Mouse (Mus musculus) mesoderm, embryonic 11.5 days (tissue): Measurements from ENCODE around the gene Atraid.

Source experiments
- DNase-seq: peaks from one replicate; pipeline ENCODE4 v3.0.0-alpha.2; 2012; ENCODE audit warnings: low read depth, low spot score

Atraid gene

GRCm38 (mm10) chr5:31054261-31055215, 6.4 kb downstream of the Atraid start, which contains the start of gene Cad:
Cad (plus strand) TSS chr5:31054780.
- peak; percentile 93 for DNase-seq

GRCm38 (mm10) chr5:31055216-31056140, 7.4 kb downstream of the Atraid start:
- peak; percentile 16 for DNase-seq

GRCm38 (mm10) chr5:31069810-31070209, 21.7 kb downstream of the Atraid start:
- DNase-seq = no peak

GRCm38 (mm10) chr5:31071059-31071458, 22.9 kb downstream of the Atraid start:
- DNase-seq = no peak

GRCm38 (mm10) chr5:31071821-31072220, 23.7 kb downstream of the Atraid start:
- no peak for DNase-seq

GRCm38 (mm10) chr5:31073176-31073575, 25.1 kb downstream of the Atraid start:
- no peak for DNase-seq

GRCm38 (mm10) chr5:31076346-31076745, 28.2 kb downstream of the Atraid start:
- DNase-seq = no peak

- DNase-seq = no peak
Observed at GRCm38 (mm10) chr5:31080059-31080794, 32.1 kb downstream of the Atraid start.

GRCm38 (mm10) chr5:31080795-31081164, 32.7 kb downstream of the Atraid start:
- no peak for DNase-seq

- peak; percentile 60 for DNase-seq
Observed at GRCm38 (mm10) chr5:31081386-31081785, 33.3 kb downstream of the Atraid start.

GRCm38 (mm10) chr5:31082355-31082754, 34.2 kb downstream of the Atraid start:
- DNase-seq = peak; percentile 55

GRCm38 (mm10) chr5:31082935-31083625, 35.0 kb downstream of the Atraid start:
- DNase-seq = no peak

- peak; percentile 41 for DNase-seq
Observed at GRCm38 (mm10) chr5:31083949-31084348, 35.8 kb downstream of the Atraid start.

- no peak for DNase-seq
Observed at GRCm38 (mm10) chr5:31086606-31087005, 38.5 kb downstream of the Atraid start.

- DNase-seq = no peak
Observed at GRCm38 (mm10) chr5:31087131-31087530, 39.0 kb downstream of the Atraid start.

- DNase-seq = no peak
Observed at GRCm38 (mm10) chr5:31092231-31092975, 44.3 kb downstream of the Atraid start.

- no peak for DNase-seq
Observed at GRCm38 (mm10) chr5:31093151-31094041, 45.3 kb downstream of the Atraid start.

GRCm38 (mm10) chr5:31094100-31094798, 46.1 kb downstream of the Atraid start:
- no peak for DNase-seq
